23 mouse cellular contexts compared by ENCODE assay signal in genomic region chr6:140927616-140928015, GRCm38 (mm10).
A peak's percentile ranks its signal among the peaks of the same experiment; 100 is the strongest.
DNase-seq lines count a peak whose midpoint lies in the region; ATAC-seq and TF ChIP-seq lines count a peak whose summit lies in the region.
"Had no signal": no experiment of that assay in that cellular context is flagged by ENCODE, and none has a peak within 500 bp of the region (broad histone marks: within the 10 kb centered on the region; RNA-seq: fewer than 3 reads in every experiment).

No protein-coding gene starts in this region.

- no peaks in the 10 kb centered on the region for H3K9me3 ChIP-seq in embryonic facial prominence, embryonic 14.5 days (ENCODE audit: control insufficient read depth, low read length)
- H3K9me3 ChIP-seq in embryonic facial prominence, embryonic 10.5 days = no peaks in the 10 kb centered on the region
- H3K9me3 ChIP-seq in lung, embryonic 14.5 days (ENCODE audit: low read depth, low read length) = no peaks in the 10 kb centered on the region
- H3K9me3 ChIP-seq: embryonic facial prominence, embryonic 13.5 days; forebrain, embryonic 10.5 days; forebrain, embryonic 12.5 days had no signal

- H3K27me3 ChIP-seq in embryonic facial prominence, embryonic 14.5 days (replicated peaks; ENCODE audit: control insufficient read depth, insufficient read depth, low read length) = no peaks in the 10 kb centered on the region
- no peaks in the 10 kb centered on the region for H3K27me3 ChIP-seq in embryonic facial prominence, embryonic 10.5 days (replicated peaks; ENCODE audit: low read depth, poor library complexity, severe bottlenecking)
- no peaks in the 10 kb centered on the region for H3K27me3 ChIP-seq in lung, embryonic 14.5 days (ENCODE audit: insufficient read depth, low read length)
- H3K27me3 ChIP-seq: CH12.LX; embryonic facial prominence, embryonic 13.5 days; forebrain, embryonic 12.5 days had no signal

- no peak overlapping the region for H3K4me3 ChIP-seq in embryonic facial prominence, embryonic 14.5 days (ENCODE audit: low read depth, low read length)
- H3K4me3 ChIP-seq in embryonic facial prominence, embryonic 10.5 days = no peak overlapping the region
- no peak overlapping the region for H3K4me3 ChIP-seq in lung, embryonic 14.5 days (ENCODE audit: low read depth, low read length)
- H3K4me3 ChIP-seq: embryonic facial prominence, embryonic 13.5 days; forebrain, embryonic 10.5 days; forebrain, embryonic 12.5 days had no signal

- H3K4me2 ChIP-seq in embryonic facial prominence, embryonic 14.5 days (ENCODE audit: low read depth, low read length) = no peak overlapping the region
- H3K4me2 ChIP-seq in lung, embryonic 14.5 days = no peak overlapping the region
- H3K4me2 ChIP-seq: embryonic facial prominence, embryonic 13.5 days; forebrain, embryonic 12.5 days had no signal

- peak; percentile 61 for DNase-seq in embryonic facial prominence, embryonic 14.5 days (ENCODE audit: low spot score)
- DNase-seq in embryonic facial prominence, embryonic 10.5 days (ENCODE audit: low spot score) = no peak
- DNase-seq in lung, embryonic 14.5 days = peak; percentile 38
- DNase-seq in lung, postnatal 14 days = no peak
- DNase-seq in NIH3T3 (ENCODE audit: low read depth) = peak; percentile 38
- DNase-seq in cerebellum, adult 9-11 months = no peak
- DNase-seq: adrenal gland, adult 2 months; adrenal gland, postnatal 10 days; adrenal gland, postnatal 25 days; B cell, adult 2 months; cerebellum, adult 11 months; cerebellum, adult 18-20 months; cerebellum, adult 8-10 months; cerebellum, postnatal 10 days; cerebellum, postnatal 25 days had no signal

- WGBS in embryonic facial prominence, embryonic 14.5 days = 70% methylated on average over 3 of the region's 3 CpGs
- WGBS in embryonic facial prominence, embryonic 10.5 days = 92% methylated on average over 3 of the region's 3 CpGs
- 72% methylated on average over 3 of the region's 3 CpGs for WGBS in lung, embryonic 14.5 days

- H3K27ac ChIP-seq in embryonic facial prominence, embryonic 14.5 days (replicated peaks; ENCODE audit: low read depth, low read length) = no peak overlapping the region
- no peak overlapping the region for H3K27ac ChIP-seq in embryonic facial prominence, embryonic 10.5 days (replicated peaks)
- no peak overlapping the region for H3K27ac ChIP-seq in lung, embryonic 14.5 days (ENCODE audit: low read depth)
- H3K27ac ChIP-seq: embryonic facial prominence, embryonic 13.5 days; forebrain, embryonic 10.5 days; forebrain, embryonic 12.5 days had no signal

- no peaks in the 10 kb centered on the region for H3K36me3 ChIP-seq in embryonic facial prominence, embryonic 14.5 days (ENCODE audit: control insufficient read depth, insufficient read depth, low read length)
- H3K36me3 ChIP-seq in embryonic facial prominence, embryonic 10.5 days (replicated peaks) = no peaks in the 10 kb centered on the region
- no peaks in the 10 kb centered on the region for H3K36me3 ChIP-seq in lung, embryonic 14.5 days (ENCODE audit: insufficient read depth)
- H3K36me3 ChIP-seq: embryonic facial prominence, embryonic 13.5 days; forebrain, embryonic 10.5 days; forebrain, embryonic 12.5 days; G1E had no signal

- TF ChIP-seq CTCF in lung, embryonic 14.5 days (IDR thresholded peaks at IDR 0.05; ENCODE audit: low read depth) = no peak

- H3K9ac ChIP-seq in embryonic facial prominence, embryonic 14.5 days (ENCODE audit: low read depth, low read length) = no peak overlapping the region
- no peak overlapping the region for H3K9ac ChIP-seq in lung, embryonic 14.5 days
- H3K9ac ChIP-seq: embryonic facial prominence, embryonic 13.5 days; forebrain, embryonic 12.5 days had no signal

- no peak; the same call in 1 of the 2 replicates for ATAC-seq in embryonic facial prominence, embryonic 14.5 days (ENCODE audit: low read depth)
- no peak for ATAC-seq in lung, embryonic 14.5 days (ENCODE audit: insufficient read depth)
- ATAC-seq: CD4-positive, CD25-positive, alpha-beta regulatory T cell, adult 4 months; forebrain, embryonic 14.5 days; forebrain, embryonic 16.5 days had no signal

- H3K4me1 ChIP-seq in embryonic facial prominence, embryonic 14.5 days (ENCODE audit: control insufficient read depth, insufficient read depth, low read length) = no peaks in the 10 kb centered on the region
- H3K4me1 ChIP-seq in embryonic facial prominence, embryonic 10.5 days = no peaks in the 10 kb centered on the region
- H3K4me1 ChIP-seq in lung, embryonic 14.5 days (ENCODE audit: insufficient read depth) = no peaks in the 10 kb centered on the region
- H3K4me1 ChIP-seq: forebrain, embryonic 10.5 days; forebrain, embryonic 12.5 days had no signal

Comparison
In these comparisons a context has a peak if more than half of its experiments do, and no peak if none do; other contexts are left out.
1. DNase-seq: peak in embryonic facial prominence, embryonic 14.5 days (single experiment), lung, embryonic 14.5 days (single experiment) and NIH3T3 (single experiment); none in embryonic facial prominence, embryonic 10.5 days (single experiment), lung, postnatal 14 days (single experiment) and cerebellum, adult 9-11 months (single experiment).